Mouse (Mus musculus) cerebellum, adult (tissue): ENCODE results near the gene 1110017D15Rik.
A peak's percentile ranks its signal among the peaks of the same experiment; 100 is the strongest.

Source experiments
- ATAC-seq: cut with Nextera tagmentation; 2 replicates; pipeline ENCODE4 v1.9.2; 2017; ENCODE audit warnings: mild to moderate bottlenecking, moderate library complexity, mixed read lengths; ENCODE audit not compliant: insufficient number of reproducible peaks, low FRiP score, low TSS enrichment

1110017D15Rik gene

DNA sequence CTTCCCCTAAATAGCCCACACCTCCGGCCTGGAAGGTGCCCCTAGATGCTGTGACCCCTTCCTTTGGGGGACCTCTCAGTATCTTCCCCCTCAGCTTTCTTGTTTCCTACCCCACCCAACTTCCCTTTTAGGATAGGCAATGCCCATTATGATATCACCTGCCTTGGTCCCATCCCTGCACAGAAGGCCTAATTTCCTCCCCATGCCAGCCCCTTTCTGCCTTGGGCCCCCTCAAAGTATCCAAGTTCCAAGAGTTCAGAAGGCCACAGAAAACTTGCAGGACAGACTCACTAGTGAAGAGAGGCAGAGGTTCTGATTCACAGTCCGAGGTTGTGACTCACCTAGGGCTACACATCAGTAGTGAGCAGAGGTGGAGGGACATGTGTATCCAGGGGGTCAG lies at the start of gene 1110017D15Rik:
Gene 1110017D15Rik (minus strand): TSS at position 101 of the 400 bp plus-strand sequence.
- ATAC-seq = no peak

DNA sequence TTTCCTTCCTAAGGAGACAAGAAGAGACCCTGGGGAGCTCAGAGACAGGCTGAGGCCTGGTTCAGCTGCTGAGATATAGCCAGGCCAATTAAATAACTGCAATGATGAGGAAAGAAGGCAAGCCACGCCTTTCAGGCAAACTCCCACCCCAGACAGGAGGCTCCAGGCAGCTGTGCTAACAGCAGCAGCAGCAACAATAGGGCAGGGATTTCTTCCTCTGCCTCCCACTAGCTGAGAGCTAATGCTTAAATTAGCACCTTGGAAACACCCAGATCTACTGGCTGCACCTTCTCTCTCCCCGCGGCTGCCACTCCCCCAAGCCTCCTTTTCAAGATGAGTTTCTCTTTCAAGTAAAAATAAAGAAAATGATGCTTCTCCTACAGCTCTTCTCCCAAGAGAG lies 49.0 kb upstream of the 1110017D15Rik start:
- ATAC-seq = no peak

DNA sequence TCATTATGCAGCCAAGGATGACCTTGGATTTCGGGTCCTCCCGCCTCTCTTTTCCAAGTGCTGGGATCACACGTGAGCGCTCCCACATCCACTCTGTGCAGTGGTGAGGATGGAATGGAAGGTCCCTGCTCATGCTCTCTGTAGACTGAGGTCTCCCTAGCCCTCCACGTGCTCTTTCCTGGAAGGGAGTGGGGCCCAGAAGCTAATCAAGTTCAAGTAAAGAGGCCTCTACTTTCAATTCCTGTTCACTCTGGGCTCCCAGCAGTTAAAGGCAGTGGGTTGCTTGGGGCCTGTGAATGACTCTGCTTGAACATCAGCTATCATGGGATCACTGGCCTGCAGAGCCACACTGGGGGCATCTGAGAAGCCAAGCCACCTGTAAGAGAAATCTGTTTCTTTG lies 46.2 kb upstream of the 1110017D15Rik start:
- no peak for ATAC-seq

DNA sequence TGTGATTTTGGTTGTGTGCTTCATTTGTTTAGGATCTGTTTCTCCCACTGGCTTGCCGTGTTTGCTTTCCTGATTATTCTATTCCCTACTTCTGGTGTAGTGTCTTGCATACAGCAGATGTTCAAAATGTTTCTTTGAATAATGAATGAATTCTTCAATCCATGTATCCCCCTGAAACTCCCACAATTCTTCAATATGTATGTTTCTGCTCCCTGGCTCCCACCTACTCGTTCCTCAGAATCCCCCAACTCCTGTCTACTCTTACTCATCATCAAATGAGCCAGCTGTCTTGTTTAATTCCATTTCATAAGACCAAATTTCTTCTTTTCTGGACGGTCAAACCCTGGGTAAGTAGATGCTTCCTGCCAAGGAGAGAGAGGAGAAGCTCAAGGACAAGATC lies 40.0 kb upstream of the 1110017D15Rik start:
- ATAC-seq = no peak

DNA sequence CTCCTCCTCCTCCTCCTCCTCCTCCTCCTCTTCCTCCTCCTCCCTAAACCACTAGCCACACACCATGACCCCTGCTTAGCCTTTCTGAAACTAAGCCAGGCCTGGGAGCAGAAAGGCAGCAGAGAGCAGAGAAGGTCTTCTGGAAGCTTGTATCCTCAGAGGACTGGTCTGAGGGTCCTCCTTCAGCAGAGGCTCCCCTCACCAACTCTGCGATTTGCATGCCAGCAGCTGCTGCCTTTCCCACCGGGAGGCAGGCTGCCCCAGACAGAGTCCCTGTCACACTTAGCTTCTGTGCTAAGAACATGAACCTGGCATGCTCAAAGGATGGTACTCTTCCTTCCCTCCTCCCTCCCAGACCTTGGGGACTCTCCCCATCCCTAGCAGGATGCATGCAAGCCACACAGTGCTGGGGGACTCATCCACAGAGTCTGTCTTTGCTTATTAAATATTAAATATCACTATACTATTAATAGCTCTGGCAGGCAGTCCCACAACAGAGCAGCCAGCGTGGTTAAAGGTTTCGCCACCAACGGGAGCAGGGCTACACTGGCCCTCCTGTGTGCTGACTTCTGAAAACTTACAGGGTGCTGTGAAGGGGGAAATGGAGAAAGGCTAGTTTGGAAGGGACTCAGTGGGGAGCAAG lies 39.3 kb upstream of the 1110017D15Rik start:
- no peak for ATAC-seq

DNA sequence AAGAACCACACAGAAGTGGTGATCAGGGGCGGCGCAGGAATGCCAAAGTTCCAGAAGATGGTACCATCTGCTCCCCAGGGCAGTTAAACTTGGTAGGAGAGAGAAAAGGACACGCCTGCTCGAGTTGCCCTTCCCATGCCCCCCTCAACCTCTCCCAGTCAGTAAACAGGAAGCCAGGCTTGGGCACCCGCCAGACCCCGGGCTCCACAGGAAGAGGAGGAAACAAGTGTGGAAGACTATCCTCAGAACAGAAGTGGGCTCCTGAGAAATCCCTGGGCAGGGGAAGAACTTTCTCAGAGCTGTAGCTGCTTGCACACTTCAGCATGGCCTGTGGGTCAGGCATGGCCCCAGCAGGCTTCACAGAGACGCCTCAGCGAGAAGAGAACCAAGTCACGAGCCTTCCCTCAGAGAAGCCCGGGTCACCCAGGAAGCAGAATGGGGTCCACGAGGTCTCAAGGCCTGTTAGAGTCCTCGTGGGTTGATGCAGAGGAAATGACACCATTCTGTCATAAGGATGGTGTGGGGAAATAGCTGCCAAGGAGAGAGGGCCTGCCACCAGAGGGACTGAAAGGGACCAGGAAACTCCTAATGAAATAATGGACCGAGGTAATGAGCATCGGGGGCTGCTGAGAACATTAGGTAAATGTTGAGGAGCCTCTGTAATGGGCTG lies 38.0 kb upstream of the 1110017D15Rik start:
- no peak for ATAC-seq

GRCm38 (mm10) chr4:41553116-41553515 lies 36.0 kb upstream of the 1110017D15Rik start:
- no peak for ATAC-seq

GRCm38 (mm10) chr4:41552529-41552928 lies 35.4 kb upstream of the 1110017D15Rik start:
- no peak for ATAC-seq

DNA sequence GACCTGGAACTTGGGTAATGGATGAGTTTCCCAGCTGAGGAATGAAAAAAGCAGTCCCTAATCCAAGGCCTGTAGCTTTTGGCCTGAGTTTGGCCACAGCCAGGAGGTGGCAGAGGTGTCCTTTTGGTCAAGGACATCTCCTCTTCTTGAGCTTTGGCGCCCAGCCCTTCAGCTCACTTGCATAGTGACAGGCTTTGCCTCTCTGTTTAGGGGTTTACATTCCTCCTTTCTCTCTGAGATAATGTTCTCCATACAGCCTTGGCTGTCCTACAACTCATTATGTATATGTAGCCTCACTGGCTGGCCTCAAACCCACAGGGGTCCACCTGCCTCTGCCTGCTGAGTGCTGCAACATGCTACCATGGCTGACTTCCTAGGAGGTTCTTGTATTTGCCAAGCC lies 30.0 kb upstream of the 1110017D15Rik start:
- ATAC-seq = no peak

GRCm38 (mm10) chr4:41545985-41546384 lies 28.9 kb upstream of the 1110017D15Rik start:
- peak; percentile 75; the same call in 1 of the 2 replicates for ATAC-seq

DNA sequence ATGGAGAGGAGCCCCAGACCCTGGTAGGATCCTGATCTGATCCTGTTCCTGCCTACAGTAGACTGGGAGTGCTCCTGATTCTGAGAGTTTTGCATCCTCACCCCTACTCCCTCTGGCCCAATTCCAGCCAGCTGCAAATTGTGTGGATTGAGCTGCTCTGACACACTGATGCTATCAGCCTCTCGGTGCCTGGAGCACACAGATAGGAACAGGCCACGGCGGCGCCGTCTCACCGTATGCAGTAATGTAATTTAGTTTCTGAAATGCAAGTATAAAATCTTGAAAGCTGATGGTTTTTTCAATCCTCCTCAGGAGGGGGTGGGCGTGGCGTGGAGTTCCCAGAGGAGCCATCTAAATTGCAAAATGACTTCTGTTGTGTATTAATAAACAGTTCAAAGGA lies 25.0 kb upstream of the 1110017D15Rik start:
- ATAC-seq = no peak

DNA sequence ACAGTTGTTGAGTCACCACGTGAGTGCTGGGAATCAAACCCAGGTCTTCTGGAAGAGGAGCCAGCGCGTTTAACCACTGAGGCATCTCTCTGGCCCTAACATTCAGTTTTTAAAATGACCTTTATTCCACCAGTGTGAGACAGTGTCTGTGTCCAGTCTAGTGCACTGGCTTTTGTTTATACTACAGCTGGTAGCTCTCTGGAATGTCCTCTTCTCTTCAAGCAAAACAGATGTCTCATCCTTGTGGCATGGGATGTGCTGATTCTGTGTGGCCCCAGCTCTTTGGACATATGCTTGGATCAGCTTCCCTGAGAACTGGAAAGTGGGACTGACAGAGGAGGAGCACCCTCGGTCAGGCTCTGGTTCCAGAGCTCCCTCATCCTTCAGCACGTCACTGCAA lies 17.7 kb upstream of the 1110017D15Rik start:
- ATAC-seq = no peak

- ATAC-seq = no peak
Measured at GRCm38 (mm10) chr4:41532420-41532819, 15.3 kb upstream of the 1110017D15Rik start.

- no peak for ATAC-seq
Measured at GRCm38 (mm10) chr4:41527996-41528395, 10.9 kb upstream of the 1110017D15Rik start.

DNA sequence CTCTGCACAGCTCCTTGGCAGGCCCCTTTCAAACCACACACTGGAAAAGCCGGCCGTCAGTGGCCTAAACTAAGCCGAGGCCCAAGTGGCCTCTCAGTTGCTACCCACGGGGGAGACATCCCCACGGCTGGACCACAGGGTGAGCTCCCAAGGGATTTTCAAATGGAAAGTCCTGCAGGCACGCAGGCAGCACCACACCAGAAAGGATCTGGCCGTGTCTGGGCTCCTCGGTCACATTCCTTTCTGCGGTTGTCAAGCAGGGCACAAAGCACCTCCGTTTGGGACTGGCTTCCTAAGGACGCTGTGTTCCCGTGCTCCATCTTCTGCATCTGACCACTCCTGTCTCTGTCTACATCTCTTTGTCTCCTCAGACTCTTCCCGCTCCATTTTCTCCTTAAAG lies 9.9 kb upstream of the 1110017D15Rik start:
- no peak for ATAC-seq

- no peak for ATAC-seq
Measured at GRCm38 (mm10) chr4:41526553-41526952, 9.4 kb upstream of the 1110017D15Rik start.

DNA sequence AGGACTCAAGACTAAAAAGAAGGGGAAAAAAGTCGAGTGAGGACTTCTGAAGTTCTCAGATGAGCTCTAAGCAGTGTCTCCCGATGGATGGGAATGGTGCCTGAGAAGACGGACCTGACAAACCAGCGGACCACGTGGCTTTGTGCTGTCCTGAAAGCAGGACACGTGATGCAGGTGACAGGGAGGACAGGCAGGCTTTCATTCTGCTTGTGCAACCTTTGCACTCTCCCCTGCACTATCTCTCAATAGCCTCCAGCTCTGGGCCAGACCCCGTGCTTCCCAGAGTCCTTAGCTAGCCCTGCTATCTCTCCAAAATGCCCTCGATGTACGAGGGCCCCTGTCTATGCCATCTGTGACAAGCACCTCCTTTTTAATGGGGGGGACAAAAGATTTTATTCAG lies 7.7 kb upstream of the 1110017D15Rik start:
- no peak for ATAC-seq

- ATAC-seq = no peak
Measured at GRCm38 (mm10) chr4:41523839-41524238, 6.7 kb upstream of the 1110017D15Rik start.

DNA sequence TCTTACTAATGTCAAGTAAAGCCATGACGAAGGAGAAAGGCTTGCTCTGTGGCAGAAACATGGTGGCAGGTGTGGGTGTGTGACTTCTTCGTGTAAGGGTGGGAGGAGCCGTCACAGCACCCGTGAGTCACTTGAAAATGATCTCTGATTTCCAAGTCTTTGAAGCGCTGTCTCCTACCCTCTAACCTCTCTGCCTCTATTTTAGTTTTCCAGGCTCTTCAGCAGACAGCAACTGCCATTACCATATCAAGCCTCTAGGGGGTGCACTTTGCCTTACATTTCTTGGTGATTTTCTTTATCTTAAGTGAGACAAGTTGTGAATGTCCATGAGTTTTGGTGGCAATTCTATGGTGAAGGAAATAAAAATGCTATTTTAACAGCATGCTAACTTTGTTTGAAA lies 5.7 kb upstream of the 1110017D15Rik start:
- 0 out of 2 replicates have a peak, but pooled peaks have one; percentile 24 for ATAC-seq

- no peak for ATAC-seq
Measured at GRCm38 (mm10) chr4:41522136-41522535, 5.0 kb upstream of the 1110017D15Rik start.

GRCm38 (mm10) chr4:41520641-41521040 lies 3.5 kb upstream of the 1110017D15Rik start:
- no peak for ATAC-seq

- ATAC-seq = no peak
Measured at GRCm38 (mm10) chr4:41519195-41519594, 2.1 kb upstream of the 1110017D15Rik start.
